In the genomic region with DNA sequence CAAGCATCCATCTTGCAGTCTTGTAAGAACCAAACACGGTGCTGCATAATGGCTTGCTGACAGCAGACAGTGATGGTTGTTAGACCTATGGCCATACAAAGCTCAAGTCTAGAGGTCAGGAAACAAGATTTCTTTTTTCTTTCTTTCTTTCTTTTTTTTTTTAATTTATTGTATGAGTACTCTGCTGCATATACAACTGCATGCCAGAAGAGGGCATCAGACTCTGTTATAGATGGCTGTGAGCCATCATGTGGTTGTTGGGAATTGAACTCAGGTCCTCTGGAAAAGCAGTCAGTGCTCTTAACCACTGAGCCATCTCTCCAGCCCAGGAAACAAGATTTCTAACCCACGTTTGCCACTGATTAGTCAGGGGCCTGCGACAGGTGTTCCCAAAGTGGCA, we compare ENCODE assay signal across 17 mouse cellular contexts. TPM values are rescaled to one million over a fixed set of nuclear protein-coding genes. Genes with fewer than 3 reads are reported as not detected.
A peak's percentile ranks its signal among the peaks of the same experiment; 100 is the strongest.
DNase-seq lines count a peak whose midpoint lies in the region; ATAC-seq and TF ChIP-seq lines count a peak whose summit lies in the region.
"Had no signal": no experiment of that assay in that cellular context is flagged by ENCODE, and none has a peak within 500 bp of the region (broad histone marks: within the 10 kb centered on the region; RNA-seq: fewer than 3 reads in every experiment).

No protein-coding gene starts in this region.

- WGBS in forebrain, postnatal 0 days: 80% methylated on average over 3 of the region's 3 CpGs
- WGBS in forebrain, embryonic 13.5 days: 82% methylated on average over 3 of the region's 3 CpGs
- 78% methylated on average over 3 of the region's 3 CpGs for WGBS in kidney, postnatal 0 days
- WGBS in midbrain, postnatal 0 days: 76% methylated on average over 3 of the region's 3 CpGs
- 89% methylated on average over 3 of the region's 3 CpGs for WGBS in midbrain, embryonic 10.5 days

- TF ChIP-seq CTCF in forebrain, postnatal 0 days (IDR thresholded peaks at IDR 0.05; ENCODE audit: low read depth): peak; percentile 65
- TF ChIP-seq CTCF in kidney, postnatal 0 days (IDR thresholded peaks at IDR 0.05; ENCODE audit: low read depth): peak; percentile 64
- TF ChIP-seq CTCF in midbrain, postnatal 0 days (IDR thresholded peaks at IDR 0.05): peak; percentile 74
- TF ChIP-seq CTCF in cortical plate, adult 2 months (IDR thresholded peaks at IDR 0.05; ENCODE audit: extremely low read depth, insufficient read depth, low read length): peak; percentile 24; the same call in 1 of the 2 replicates

- H3K27me3 ChIP-seq in forebrain, postnatal 0 days (ENCODE audit: insufficient read depth, low read length): no peaks in the 10 kb centered on the region
- H3K27me3 ChIP-seq in forebrain, embryonic 13.5 days: no peaks in the 10 kb centered on the region
- H3K27me3 ChIP-seq in kidney, postnatal 0 days (ENCODE audit: insufficient read depth, low read length): no peaks in the 10 kb centered on the region
- H3K27me3 ChIP-seq in midbrain, postnatal 0 days (ENCODE audit: insufficient read depth, low read length): no peaks in the 10 kb centered on the region
- no peaks in the 10 kb centered on the region for H3K27me3 ChIP-seq in midbrain, embryonic 10.5 days (ENCODE audit: low read depth, poor library complexity, severe bottlenecking)
- H3K27me3 ChIP-seq: embryonic facial prominence, embryonic 12.5 days; heart, embryonic 12.5 days; limb, embryonic 13.5 days had no signal

- no peaks in the 10 kb centered on the region for H3K9me3 ChIP-seq in forebrain, postnatal 0 days (ENCODE audit: low read length)
- H3K9me3 ChIP-seq in forebrain, embryonic 13.5 days (replicated peaks): no peaks in the 10 kb centered on the region
- H3K9me3 ChIP-seq in kidney, postnatal 0 days (replicated peaks; ENCODE audit: low read length): no peaks in the 10 kb centered on the region
- H3K9me3 ChIP-seq in midbrain, postnatal 0 days (ENCODE audit: low read length): no peaks in the 10 kb centered on the region
- H3K9me3 ChIP-seq in midbrain, embryonic 10.5 days (replicated peaks): no peaks in the 10 kb centered on the region
- H3K9me3 ChIP-seq: embryonic facial prominence, embryonic 12.5 days; heart, embryonic 12.5 days; limb, embryonic 13.5 days had no signal

- no peak overlapping the region for H3K4me2 ChIP-seq in forebrain, postnatal 0 days (ENCODE audit: low read depth)
- no peak overlapping the region for H3K4me2 ChIP-seq in forebrain, embryonic 13.5 days
- no peak overlapping the region for H3K4me2 ChIP-seq in kidney, postnatal 0 days (ENCODE audit: low read length)
- no peak overlapping the region for H3K4me2 ChIP-seq in midbrain, postnatal 0 days (ENCODE audit: low read depth, low read length, poor library complexity, severe bottlenecking)
- H3K4me2 ChIP-seq: embryonic facial prominence, embryonic 12.5 days; heart, embryonic 12.5 days; limb, embryonic 13.5 days had no signal

- no peak for TF ChIP-seq POLR2A in cortical plate, adult 2 months (IDR thresholded peaks at IDR 0.05; ENCODE audit: extremely low read depth, insufficient read depth, low read length)

- peaks cover 67% of the 10 kb centered on the region for H3K36me3 ChIP-seq in forebrain, postnatal 0 days (ENCODE audit: insufficient read depth)
- H3K36me3 ChIP-seq in forebrain, embryonic 13.5 days (ENCODE audit: poor library complexity, severe bottlenecking): peaks cover 91% of the 10 kb centered on the region
- H3K36me3 ChIP-seq in kidney, postnatal 0 days (ENCODE audit: insufficient read depth, low read length): peaks cover 56% of the 10 kb centered on the region
- H3K36me3 ChIP-seq in midbrain, postnatal 0 days (ENCODE audit: insufficient read depth, low read length): peaks cover 65% of the 10 kb centered on the region
- H3K36me3 ChIP-seq in midbrain, embryonic 10.5 days: peaks cover 97% of the 10 kb centered on the region

- H3K4me1 ChIP-seq in forebrain, postnatal 0 days (ENCODE audit: insufficient read depth): no peaks in the 10 kb centered on the region
- 0 out of 2 replicates have a peak, but pooled peaks cover 4% of the 10 kb centered on the region for H3K4me1 ChIP-seq in forebrain, embryonic 13.5 days
- no peaks in the 10 kb centered on the region for H3K4me1 ChIP-seq in kidney, postnatal 0 days (replicated peaks; ENCODE audit: insufficient read depth, low read length)
- H3K4me1 ChIP-seq in midbrain, postnatal 0 days (ENCODE audit: insufficient read depth, low read length): no peaks in the 10 kb centered on the region
- H3K4me1 ChIP-seq in midbrain, embryonic 10.5 days: peaks cover 19% of the 10 kb centered on the region
- peaks cover 6% of the 10 kb centered on the region for H3K4me1 ChIP-seq in cortical plate, adult 2 months (ENCODE audit: control insufficient read depth, insufficient read depth, low read length)
- H3K4me1 ChIP-seq: embryonic facial prominence, embryonic 12.5 days; heart, embryonic 12.5 days; limb, embryonic 13.5 days had no signal

- no peak overlapping the region for H3K27ac ChIP-seq in forebrain, postnatal 0 days (ENCODE audit: low read depth, low read length)
- H3K27ac ChIP-seq in forebrain, embryonic 13.5 days: no peak overlapping the region
- H3K27ac ChIP-seq in kidney, postnatal 0 days: no peak overlapping the region
- H3K27ac ChIP-seq in midbrain, postnatal 0 days (ENCODE audit: low read depth, low read length): no peak overlapping the region
- H3K27ac ChIP-seq in midbrain, embryonic 10.5 days (replicated peaks): no peak overlapping the region
- H3K27ac ChIP-seq in cortical plate, adult 2 months (ENCODE audit: insufficient read depth, low read length): no peak overlapping the region
- H3K27ac ChIP-seq: embryonic facial prominence, embryonic 12.5 days; limb, embryonic 13.5 days had no signal

- DNase-seq in forebrain, postnatal 0 days: peak; percentile 25
- no peak for DNase-seq in kidney, postnatal 0 days (ENCODE audit: low spot score)
- no peak for DNase-seq in kidney, adult 11 months
- DNase-seq in midbrain, postnatal 0 days (ENCODE audit: low spot score): no peak
- no peak for DNase-seq in midbrain, embryonic 10.5 days (ENCODE audit: low spot score)
- DNase-seq in cerebellum, adult 11 months: no peak
- DNase-seq: cerebellum, adult 9-11 months; kidney, adult 9 months; kidney, postnatal 4 days; lung, postnatal 36 days had no signal

- no peak overlapping the region for H3K4me3 ChIP-seq in forebrain, postnatal 0 days (ENCODE audit: low read depth, low read length)
- H3K4me3 ChIP-seq in forebrain, embryonic 13.5 days: no peak overlapping the region
- H3K4me3 ChIP-seq in kidney, postnatal 0 days (replicated peaks; ENCODE audit: low read depth, low read length): no peak overlapping the region
- no peak overlapping the region for H3K4me3 ChIP-seq in midbrain, postnatal 0 days (ENCODE audit: low read depth, low read length)
- no peak overlapping the region for H3K4me3 ChIP-seq in midbrain, embryonic 10.5 days
- H3K4me3 ChIP-seq in cortical plate, adult 2 months (ENCODE audit: insufficient read depth, low read length): no peak overlapping the region
- H3K4me3 ChIP-seq: embryonic facial prominence, embryonic 12.5 days; erythroblast, embryonic 14.5 days; heart, embryonic 12.5 days; limb, embryonic 13.5 days had no signal

- no peak overlapping the region for H3K9ac ChIP-seq in forebrain, postnatal 0 days
- no peak overlapping the region for H3K9ac ChIP-seq in forebrain, embryonic 13.5 days
- no peak overlapping the region for H3K9ac ChIP-seq in kidney, postnatal 0 days (ENCODE audit: low read depth, low read length)
- H3K9ac ChIP-seq in midbrain, postnatal 0 days (replicated peaks; ENCODE audit: low read length, poor library complexity, severe bottlenecking): no peak overlapping the region
- H3K9ac ChIP-seq: embryonic facial prominence, embryonic 12.5 days; heart, embryonic 12.5 days; limb, embryonic 13.5 days had no signal

- no peak for ATAC-seq in forebrain, postnatal 0 days
- ATAC-seq in forebrain, embryonic 13.5 days: no peak
- ATAC-seq in kidney, postnatal 0 days (replicated peaks; ENCODE audit: low FRiP score, low read depth): no peak
- ATAC-seq in midbrain, postnatal 0 days (ENCODE audit: low FRiP score): no peak
- ATAC-seq: forebrain, embryonic 14.5 days had no signal

RNA-seq across cellular contexts. Expression of gene Gpam, which starts 54.0 kb away (rescaled TPM):
- total RNA-seq in forebrain, postnatal 0 days (2014; rRNA removed): 58.6 and 61.4 TPM in 2 replicates
- 15.8 and 20.6 TPM in 2 replicates for polyA plus RNA-seq in forebrain, postnatal 0 days (2015; fragmentation: Nextera tagmentation; extraction: Ambion mirVana)
- 14.1 and 17.6 TPM in 2 replicates for polyA plus RNA-seq in forebrain, embryonic 13.5 days (2015; fragmentation: Nextera tagmentation; extraction: Ambion mirVana)
- polyA plus RNA-seq in kidney, postnatal 0 days (2015; fragmentation: Nextera tagmentation; extraction: Ambion mirVana): 16.6 and 17.3 TPM in 2 replicates
- 81.1 and 83.0 TPM in 2 replicates for total RNA-seq in midbrain, postnatal 0 days (2014; rRNA removed)
- 23.6 and 24.0 TPM in 2 replicates for polyA plus RNA-seq in midbrain, postnatal 0 days (2015; fragmentation: Nextera tagmentation; extraction: Ambion mirVana)
- polyA plus RNA-seq in midbrain, embryonic 10.5 days (2016; fragmentation: Nextera tagmentation; extraction: Ambion mirVana): 21.9 and 28.5 TPM in 2 replicates
- 40.0 and 40.7 TPM in 2 replicates for polyA plus RNA-seq in cortical plate, adult 2 months (2012; rRNA removed)

Comparison
In these comparisons a context has a peak if more than half of its experiments do, and no peak if none do; other contexts are left out.
1. CTCF ChIP-seq: peak in every context shown above with its lines; median percentile 74 in midbrain, postnatal 0 days; 65 in forebrain, postnatal 0 days; 64 in kidney, postnatal 0 days; 24 in cortical plate, adult 2 months.